Mouse (Mus musculus): ENCODE measurements around the gene Gm28048.

Gene Gm28048

DNA sequence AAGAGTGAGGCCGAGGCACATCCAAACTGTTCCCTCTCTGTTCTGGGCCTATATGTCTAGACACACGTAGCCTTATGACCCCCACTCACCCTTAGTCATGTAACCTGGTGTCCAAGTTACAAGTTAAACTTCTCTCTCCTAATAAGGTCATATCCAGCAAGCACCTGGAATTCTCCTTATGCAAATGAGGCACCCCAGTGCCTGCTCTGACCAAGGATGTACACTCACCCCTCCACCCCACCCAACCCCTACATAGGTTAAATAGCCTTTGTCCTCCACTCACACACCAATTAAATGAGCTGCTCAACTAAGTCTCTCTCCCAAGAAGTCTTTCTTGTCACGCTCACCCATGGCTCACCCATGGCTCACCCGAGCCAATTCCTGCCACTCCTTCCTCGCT is 190.2 kb downstream of the Gm28048 start:
- no peak for DNase-seq

DNA sequence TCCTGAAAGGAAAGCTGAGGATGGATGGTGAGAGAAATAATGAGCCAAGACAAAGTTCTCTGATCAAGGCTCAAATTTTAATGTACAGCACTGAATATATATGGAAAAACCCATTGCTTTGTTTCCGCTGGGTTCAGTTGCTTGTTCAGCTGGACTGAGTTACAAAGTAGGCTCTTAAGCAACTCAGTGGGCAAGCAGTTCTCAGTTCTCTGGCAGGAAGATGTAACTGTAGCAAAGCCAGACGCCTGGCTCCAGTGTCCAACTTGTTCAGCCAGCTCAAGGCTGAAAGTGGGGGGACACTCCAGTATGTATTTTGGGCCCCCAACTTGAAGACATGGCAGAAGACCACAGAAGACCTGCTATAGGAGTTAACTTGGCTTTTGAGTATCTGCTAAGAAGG is 194.1 kb downstream of the Gm28048 start:
- no peak for DNase-seq
